Mouse (Mus musculus): Measurements from ENCODE around the gene Ckm.

DNA sequence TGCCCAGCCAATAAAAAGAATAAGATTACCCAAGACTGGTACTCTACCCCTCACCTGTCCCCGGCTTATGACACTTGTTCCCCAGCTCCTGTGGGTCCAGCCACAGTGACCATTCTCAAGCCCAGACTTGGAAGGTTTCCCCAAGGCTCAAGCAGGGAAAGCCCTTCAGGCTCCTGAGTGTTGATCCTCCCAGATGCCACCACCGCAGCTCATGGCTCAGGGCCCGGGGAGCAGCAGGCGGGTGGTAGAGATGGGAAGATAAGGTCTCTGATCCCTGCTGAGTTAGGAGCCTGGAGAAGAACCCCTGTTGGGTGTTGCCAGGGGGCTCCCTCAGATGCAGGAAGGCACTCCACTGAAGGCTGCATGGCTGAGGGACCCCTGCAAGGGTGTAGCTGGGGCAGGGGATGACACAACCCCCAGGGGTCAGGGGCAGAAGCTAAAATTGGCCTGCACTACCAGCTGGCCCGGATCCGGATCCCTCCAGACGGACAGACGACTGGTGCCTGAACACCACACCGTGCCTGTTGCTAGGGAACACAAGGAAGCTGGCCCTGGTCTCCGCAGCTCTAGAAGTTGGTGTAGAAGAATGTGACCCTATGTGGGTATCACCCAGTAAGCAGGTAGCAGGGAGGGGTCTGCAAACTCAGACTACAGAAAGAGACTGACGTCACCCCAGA lies 51.4 kb downstream of the Ckm start:
- TF ChIP-seq GATA1 (IDR thresholded peaks at IDR 0.05; ENCODE audit: borderline replicate concordance, low read length) = no peak
- TF ChIP-seq FLI1 (IDR thresholded peaks at IDR 0.05; ENCODE audit: low read length) = no peak

Measured in megakaryocyte, embryonic 14.5 days (primary cell).